Mouse (Mus musculus) G1E (cell line): ENCODE measurements at regions not wholly inside any gene's neighbourhood (a gene's known extent, or its start where the extent isn't known, plus 50 kb on each side); places are given as distances from the start of the nearest gene placed in this dataset.

Experiments used
- ATAC-seq: 2 replicates; pipeline ENCODE4 v1.8.0; 2016; ENCODE audit warnings: mild to moderate bottlenecking; ENCODE audit not compliant: insufficient number of reproducible peaks, poor library complexity, low FRiP score, severe bottlenecking; ENCODE audit errors: extremely low read depth
- DNase-seq: peaks from one replicate; pipeline ENCODE4 v3.0.0; 2012; ENCODE audit warnings: low spot score
- H3K27me3 ChIP-seq: 2 replicates; pipeline ENCODE4 v1.6.1; 2012; ENCODE audit warnings: mild to moderate bottlenecking, low read length, inconsistent platforms; ENCODE audit not compliant: insufficient read depth
- H3K36me3 ChIP-seq: replicated peaks from 2 replicates; pipeline ENCODE3; 2012; ENCODE audit warnings: mild to moderate bottlenecking, inconsistent platforms
- H3K4me1 ChIP-seq: 2 replicates; pipeline ENCODE4 v1.6.1; 2012; ENCODE audit warnings: low read depth, low read length, inconsistent platforms, mixed read lengths; ENCODE audit not compliant: insufficient read depth
- H3K4me3 ChIP-seq: 2 replicates; pipeline ENCODE4 v1.5.1; 2012; ENCODE audit warnings: low read depth, mild to moderate bottlenecking, inconsistent platforms, low read length, moderate library complexity, mixed read lengths
- H3K9me3 ChIP-seq: replicated peaks from 2 replicates; pipeline ENCODE4 v1.6.1; 2012; ENCODE audit warnings: inconsistent platforms
- CTCF ChIP-seq: IDR thresholded peaks from 2 replicates; pipeline ENCODE4 v1.5.1; 2012; ENCODE audit warnings: low read depth, low read length, inconsistent platforms, mixed read lengths
- GATA1 ChIP-seq: IDR thresholded peaks from 2 replicates; pipeline ENCODE4 v1.6.1; 2012; ENCODE audit warnings: borderline replicate concordance, low read length, inconsistent platforms, mixed read lengths
- GATA2 ChIP-seq: IDR thresholded peaks from 2 replicates; pipeline ENCODE4 v1.6.1; 2012; ENCODE audit warnings: low read depth, low read length, inconsistent platforms, borderline replicate concordance
- POLR2AphosphoS5 ChIP-seq: IDR thresholded peaks from 2 replicates; pipeline ENCODE4 v1.6.1; 2012; ENCODE audit warnings: low read depth, low read length, inconsistent platforms; ENCODE audit not compliant: insufficient replicate concordance
- TAL1 ChIP-seq: conservative IDR thresholded peaks from 2 replicates; pipeline ENCODE4 v1.6.1; 2012; ENCODE audit warnings: low read depth, low read length, inconsistent platforms, mixed read lengths

DNA sequence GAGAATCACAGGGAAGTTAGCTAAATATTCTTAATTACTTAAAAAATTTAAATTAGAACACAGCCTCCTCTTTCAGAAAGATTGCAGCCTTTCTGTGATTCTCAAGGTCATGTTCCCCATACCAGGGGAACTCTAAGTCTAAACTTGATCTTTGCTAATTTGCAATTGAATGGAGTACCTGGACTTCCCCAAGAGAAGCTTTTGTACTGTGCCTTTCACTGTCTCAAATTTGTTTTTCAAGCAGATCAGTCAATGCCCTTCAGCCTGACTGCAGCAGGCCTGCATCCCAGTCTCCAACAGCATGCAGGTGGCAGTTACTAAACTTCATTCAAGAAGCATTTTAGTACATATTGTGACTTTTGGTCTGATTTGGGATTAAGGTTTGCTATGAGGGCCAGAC, 611.8 kb downstream of the Snca start:
- no peaks in the 10 kb centered on the region for H3K36me3 ChIP-seq
- no peaks in the 10 kb centered on the region for H3K4me1 ChIP-seq
- no peaks in the 10 kb centered on the region for H3K9me3 ChIP-seq
- ATAC-seq = no peak
- H3K27me3 ChIP-seq = no peaks in the 10 kb centered on the region
- no peak for DNase-seq
- no peak overlapping the region for H3K4me3 ChIP-seq
- no peak for TF ChIP-seq GATA1
- TF ChIP-seq TAL1 = no peak
- TF ChIP-seq CTCF = no peak
- no peak for TF ChIP-seq GATA2
- TF ChIP-seq POLR2AphosphoS5 = no peak

DNA sequence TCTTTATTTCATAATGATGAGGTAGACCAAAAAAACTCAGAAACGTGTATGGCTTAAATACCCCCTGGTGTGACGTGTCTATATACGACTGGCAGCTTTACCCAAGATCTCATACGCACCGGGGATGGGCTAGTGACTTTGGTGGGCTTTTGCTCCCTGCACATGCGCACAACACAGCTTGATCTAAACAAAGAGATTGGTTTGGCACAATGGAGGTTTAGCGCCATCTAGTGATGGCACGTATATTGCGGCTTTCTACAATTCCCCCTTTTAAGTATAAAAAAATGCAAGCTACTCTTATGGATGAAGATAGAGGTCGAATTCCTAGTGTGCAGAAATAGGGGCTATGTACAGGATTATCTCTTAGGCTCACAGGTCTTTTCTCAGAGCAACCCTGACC, 628.1 kb downstream of the Snca start:
- ATAC-seq = no peak
- H3K4me1 ChIP-seq = no peaks in the 10 kb centered on the region
- H3K4me3 ChIP-seq = no peak overlapping the region
- DNase-seq = no peak
- H3K27me3 ChIP-seq = no peaks in the 10 kb centered on the region
- TF ChIP-seq POLR2AphosphoS5 = no peak
- TF ChIP-seq GATA1 = no peak
- no peak for TF ChIP-seq GATA2
- peak; percentile 49 for TF ChIP-seq CTCF
- no peaks in the 10 kb centered on the region for H3K9me3 ChIP-seq
- H3K36me3 ChIP-seq = no peaks in the 10 kb centered on the region
